Comparison of ENCODE assay signal across 16 mouse cellular contexts in the genomic region with DNA sequence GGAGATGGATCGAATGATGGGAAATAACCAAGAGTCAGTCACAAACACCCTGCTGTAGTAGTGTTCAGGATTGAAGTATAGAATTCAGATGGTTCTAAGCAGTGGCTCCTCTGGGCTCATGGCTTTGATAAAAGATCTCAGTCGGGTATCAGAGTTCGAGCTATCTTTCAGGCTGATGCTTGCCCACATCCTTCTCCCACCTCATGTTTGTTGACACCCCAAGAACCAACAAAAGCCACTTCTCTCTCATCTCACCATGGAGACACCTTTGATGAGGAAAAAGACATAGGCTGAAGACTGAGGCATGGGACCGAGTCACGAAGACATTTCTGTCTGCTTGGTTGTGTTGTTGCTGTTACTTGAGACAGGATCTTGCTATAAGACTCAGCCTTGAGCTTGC.
"Had no signal": no experiment of that assay in that cellular context is flagged by ENCODE, and none has a peak within 500 bp of the region (broad histone marks: within the 10 kb centered on the region; RNA-seq: fewer than 3 reads in every experiment).

No protein-coding gene starts in this region.

- H3K27me3 ChIP-seq: limb, embryonic 15.5 days; liver, embryonic 12.5 days; neural tube, embryonic 13.5 days; stomach, embryonic 15.5 days had no signal

- H3K4me3 ChIP-seq: limb, embryonic 15.5 days; liver, embryonic 12.5 days; midbrain, embryonic 10.5 days; myocyte; neural tube, embryonic 13.5 days; stomach, embryonic 15.5 days had no signal

- ATAC-seq: liver, embryonic 12.5 days had no signal

- H3K9ac ChIP-seq: limb, embryonic 15.5 days; liver, embryonic 12.5 days; lung, embryonic 14.5 days; neural tube, embryonic 13.5 days; stomach, embryonic 15.5 days had no signal

- DNase-seq: kidney, adult 2 months; kidney, postnatal 25 days; layer of hippocampus, adult 9-11 months; layer of hippocampus, postnatal 36 days; lung, embryonic 14.5 days; lung, postnatal 10 days; lung, postnatal 4 days; midbrain, embryonic 14.5 days; right cerebral cortex, postnatal 14 days; thymus, postnatal 25 days had no signal

- H3K4me2 ChIP-seq: limb, embryonic 15.5 days; liver, embryonic 12.5 days; lung, embryonic 14.5 days; neural tube, embryonic 13.5 days; stomach, embryonic 15.5 days had no signal

- H3K9me3 ChIP-seq: limb, embryonic 15.5 days; liver, embryonic 12.5 days; midbrain, embryonic 10.5 days; neural tube, embryonic 13.5 days; stomach, embryonic 15.5 days had no signal

- H3K27ac ChIP-seq: limb, embryonic 15.5 days; liver, embryonic 12.5 days; midbrain, embryonic 10.5 days; neural tube, embryonic 13.5 days; stomach, embryonic 15.5 days had no signal

- H3K36me3 ChIP-seq: limb, embryonic 15.5 days; liver, embryonic 12.5 days; midbrain, embryonic 10.5 days; neural tube, embryonic 13.5 days; stomach, embryonic 15.5 days had no signal
